Mouse (Mus musculus) brain, adult 2 months (tissue): ENCODE data around the gene Vwa3a.
A peak's percentile ranks its signal among the peaks of the same experiment; 100 is the strongest.

Experiments
- DNase-seq: peaks from one replicate; pipeline ENCODE4 v3.0.0; 2011; ENCODE audit warnings: low read depth, low spot score

Vwa3a gene

DNA sequence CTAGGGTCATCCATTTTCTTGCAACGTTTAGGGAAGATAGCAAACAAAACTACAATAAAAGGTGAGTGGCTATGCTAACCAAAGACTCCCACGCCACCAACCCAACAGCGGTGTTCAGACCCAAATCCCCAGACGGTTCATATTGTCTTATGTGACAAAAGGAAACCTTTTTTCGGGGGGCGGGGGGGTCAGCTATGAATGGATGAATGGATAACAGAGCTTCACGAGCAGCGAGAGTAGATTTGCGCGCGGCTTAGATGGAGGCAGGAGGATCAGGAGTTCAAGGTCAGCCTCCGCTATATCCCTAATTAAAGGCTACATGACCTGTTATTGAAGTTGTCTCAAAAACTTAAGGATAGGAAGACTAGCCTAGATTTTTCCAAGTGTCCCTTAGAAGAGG lies 97.2 kb downstream of the Vwa3a start:
- DNase-seq = peak; percentile 69

DNA sequence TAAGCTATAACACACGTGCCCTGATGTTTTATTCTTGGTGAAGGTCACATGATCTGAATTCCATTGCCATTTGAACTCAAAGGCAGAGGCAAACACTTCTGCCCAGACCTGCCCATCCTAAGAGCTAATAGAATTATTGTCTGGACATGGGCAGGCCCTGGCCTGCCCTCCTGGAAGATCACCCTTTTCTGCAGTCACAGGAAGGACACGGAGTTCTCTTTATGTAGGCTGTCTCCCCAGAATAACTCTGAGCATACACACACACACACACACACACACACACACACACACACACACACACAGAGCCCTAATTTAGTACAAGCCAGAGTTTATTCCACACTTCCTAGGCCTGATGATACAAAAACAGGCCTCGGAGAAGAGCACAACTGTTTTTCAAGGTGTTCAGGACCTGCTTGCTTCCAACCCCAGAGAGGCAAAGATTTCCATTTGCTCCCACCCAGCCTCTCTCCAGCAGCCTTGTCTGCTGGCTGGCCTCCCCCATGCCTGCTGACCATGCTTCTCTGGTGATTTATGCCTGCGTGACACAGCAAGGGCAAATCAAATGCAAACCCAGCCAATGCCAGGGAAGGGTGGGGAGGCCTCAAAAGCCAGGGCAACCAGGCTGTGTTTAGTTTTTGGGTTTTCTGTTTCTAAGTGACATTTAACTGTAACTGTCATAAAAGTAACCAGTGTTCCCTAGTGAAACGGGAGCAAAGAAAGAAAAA lies 99.5 kb downstream of the Vwa3a start:
- DNase-seq = no peak

DNA sequence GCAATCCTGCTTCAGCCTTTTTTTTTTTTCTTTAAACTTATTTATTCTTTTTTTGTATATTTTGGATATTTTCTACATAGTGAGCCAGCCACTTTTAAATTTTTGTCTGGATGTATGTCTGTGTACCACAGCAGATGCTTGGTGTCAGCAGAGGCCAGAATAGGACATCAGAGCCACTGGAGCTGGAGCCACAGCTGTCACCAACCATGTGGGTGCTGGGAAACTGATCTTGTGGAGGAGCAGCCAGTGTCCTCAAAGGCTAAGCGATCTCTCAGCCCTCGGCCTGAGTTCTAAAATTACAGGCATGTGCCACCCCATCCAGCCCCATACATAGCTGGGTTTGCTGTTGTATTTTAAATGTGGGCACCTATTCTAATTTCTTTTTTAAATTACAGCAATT lies 100.7 kb downstream of the Vwa3a start:
- DNase-seq = no peak

DNA sequence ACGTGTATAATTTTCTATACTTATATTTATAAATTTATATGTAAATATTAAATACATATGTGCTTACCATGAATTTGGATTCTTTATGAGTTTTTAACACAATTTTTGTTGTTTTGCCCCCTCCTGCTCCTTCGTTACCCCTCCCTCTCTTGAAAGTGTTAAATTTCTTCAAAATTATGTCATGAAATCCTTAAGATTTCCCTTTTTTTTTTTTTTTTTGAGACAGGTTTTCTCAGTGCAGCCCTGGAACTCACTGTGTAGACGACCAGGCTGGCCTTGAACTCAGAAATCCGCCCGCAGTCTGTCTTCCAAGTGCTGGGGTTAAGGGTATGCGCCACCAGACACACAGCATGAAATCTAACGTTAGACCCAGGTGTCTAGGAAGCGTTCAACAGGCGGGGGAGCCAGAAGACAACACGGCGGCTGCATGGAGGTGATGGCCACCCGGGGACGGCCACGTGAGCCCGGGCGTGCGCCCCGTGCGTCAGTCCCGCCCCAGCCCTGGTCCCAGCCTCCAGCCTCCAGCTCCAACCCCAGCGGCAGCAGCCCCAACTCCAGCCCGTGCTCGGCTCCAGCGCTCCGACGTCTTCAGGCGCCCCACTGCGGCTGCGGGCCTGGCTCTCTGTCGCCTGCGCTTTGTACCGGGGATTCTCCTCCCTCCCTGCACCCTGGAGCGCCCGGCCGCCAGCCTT lies 103.4 kb downstream of the Vwa3a start, which contains the start of gene Eef2k:
Gene Eef2k (plus strand): TSS at position 487 of the 692 bp plus-strand sequence.
- peak; percentile 95 for DNase-seq

DNA sequence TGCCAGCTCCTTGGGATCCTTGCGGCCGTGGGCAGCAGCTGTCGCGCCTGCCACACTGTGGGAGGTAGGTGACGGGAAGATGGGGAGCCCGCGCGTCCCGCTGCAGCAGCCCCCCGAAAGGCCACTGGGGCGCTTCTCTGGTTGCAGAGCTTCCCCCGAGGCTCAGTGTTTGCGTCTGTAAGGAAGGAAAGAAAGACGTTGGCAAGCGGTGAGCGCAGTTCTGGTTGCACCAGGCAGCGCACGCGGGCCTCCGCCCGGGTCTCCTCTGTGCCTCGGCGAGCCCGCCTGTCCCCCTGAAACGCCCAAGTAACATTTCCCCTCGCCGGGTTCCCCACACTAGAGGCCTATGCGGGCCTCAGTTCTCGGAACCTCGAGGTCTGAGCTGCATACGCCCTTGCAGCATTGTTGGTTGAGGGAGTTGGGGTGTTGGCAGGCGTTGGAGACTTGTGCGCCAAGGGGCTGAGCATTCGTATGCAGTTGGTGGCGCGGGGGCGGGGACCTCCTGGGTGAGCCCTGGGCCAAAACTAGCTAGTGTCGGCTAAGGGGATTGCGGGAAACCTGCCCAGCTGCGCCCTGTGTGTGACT lies 104.0 kb downstream of the Vwa3a start:
- DNase-seq = peak; percentile 93

DNA sequence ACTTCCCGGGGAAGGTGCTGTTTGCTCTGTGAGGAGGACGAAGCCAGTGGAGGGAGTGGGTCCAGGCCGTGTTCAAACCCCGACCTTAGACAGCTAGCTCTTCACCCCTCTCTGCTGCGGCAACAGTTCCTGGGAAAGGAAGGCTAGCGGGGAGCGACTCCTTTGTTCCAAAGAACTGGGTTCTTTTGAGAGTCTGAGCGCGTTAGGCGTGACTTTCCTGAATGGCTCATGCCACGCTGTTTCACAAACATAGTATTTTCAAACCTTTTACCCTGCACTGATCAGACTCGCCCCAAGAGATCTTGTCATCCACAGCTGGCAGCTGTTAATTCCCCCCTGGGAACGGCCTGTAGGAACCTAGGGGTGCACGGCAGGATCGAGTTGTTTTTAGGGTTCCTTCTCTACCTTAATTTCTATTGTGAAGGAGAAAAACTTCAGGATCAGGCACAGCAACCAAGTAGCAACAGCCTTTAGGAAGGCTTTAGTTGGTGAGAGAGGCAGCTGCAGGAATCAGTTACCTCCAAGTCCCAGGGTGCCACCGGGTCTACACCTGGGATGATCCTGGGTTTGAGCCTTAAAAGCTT lies 104.8 kb downstream of the Vwa3a start:
- DNase-seq = peak; percentile 41

DNA sequence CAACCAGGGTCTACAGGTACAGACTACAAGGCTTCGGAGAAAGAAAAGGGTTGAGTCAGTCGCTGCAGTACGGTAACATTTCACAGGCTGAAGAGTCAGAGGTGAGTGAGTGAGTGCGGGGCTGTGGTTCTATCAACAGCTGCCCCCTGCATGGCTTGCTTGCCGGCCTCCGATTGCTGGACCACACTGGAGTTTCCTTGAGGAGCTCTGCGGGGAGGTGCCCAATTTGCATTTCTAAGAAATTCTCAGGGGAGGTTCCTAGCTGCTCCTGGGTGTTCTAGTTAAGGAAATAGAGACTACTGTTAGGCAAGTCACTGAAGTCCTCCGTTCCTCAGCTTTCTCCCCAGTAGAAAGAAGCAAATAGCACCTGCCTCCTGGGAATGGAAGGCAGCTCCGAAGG lies 105.6 kb downstream of the Vwa3a start:
- no peak for DNase-seq

DNA sequence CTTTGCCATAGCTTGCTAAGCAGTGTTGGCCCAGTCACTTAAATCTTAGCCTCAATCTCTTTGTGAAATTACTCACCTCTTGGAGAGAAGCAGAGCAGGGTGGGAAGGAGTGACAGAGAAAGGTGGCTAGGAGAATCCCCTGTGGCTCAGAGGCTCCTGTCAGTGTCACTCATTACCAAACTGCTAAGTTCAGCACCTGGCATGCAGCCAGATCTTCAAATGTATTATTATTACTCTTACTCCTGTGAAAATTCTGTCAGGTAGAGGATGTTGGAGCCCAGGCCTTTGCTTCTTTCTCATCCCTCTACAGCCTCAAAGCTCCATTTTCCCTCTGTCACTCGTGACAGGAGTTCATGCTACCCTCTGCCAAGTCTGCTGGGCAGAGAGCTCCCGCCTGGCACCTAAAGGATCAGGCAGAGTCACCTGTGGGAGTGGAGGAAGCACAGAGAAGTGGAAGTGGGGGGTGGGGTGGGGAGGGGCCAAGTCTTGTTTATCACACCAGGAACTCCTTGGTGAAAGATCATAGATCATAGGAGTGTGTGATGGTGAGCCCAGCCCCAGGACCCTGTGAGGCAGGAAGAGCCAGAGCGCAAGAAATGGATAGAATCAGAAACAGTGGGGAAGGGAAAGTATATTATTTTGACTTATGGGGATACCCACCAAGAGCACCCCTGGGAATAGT lies 109.9 kb downstream of the Vwa3a start:
- no peak for DNase-seq

DNA sequence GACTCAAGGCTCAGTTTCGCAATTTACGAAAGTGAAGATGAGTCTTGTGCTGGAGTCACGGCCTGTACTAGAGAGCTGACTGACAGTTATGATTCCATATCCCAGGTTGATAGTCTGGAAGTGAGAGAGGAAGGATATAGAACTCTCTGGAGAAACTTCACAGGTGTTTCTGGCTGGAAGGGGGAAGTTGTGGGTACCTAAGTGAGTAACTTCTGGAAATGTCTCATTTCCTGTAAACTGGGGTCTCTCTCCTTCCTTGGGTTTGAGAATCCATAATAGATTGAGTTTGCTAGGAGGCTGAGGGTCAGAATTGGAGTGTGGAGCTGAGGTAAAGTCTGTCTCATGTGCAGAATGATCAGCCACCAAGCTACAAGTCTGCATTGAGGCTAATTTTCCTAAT lies 111.0 kb downstream of the Vwa3a start:
- no peak for DNase-seq
